Mouse (Mus musculus) embryonic facial prominence, embryonic 13.5 days (tissue): ENCODE data around the gene Btbd35f18. TPM values are rescaled to one million over a fixed set of nuclear protein-coding genes. Genes with fewer than 3 reads are reported as not detected.
"Not testable (repeated sequence)": the region's sequence is repeated elsewhere in the genome, so short reads cannot be mapped to it uniquely, and the experiment has no call there.

Experiments used
- ATAC-seq: fragments of 200-750 bp; cut with Nextera tagmentation; 2 replicates; pipeline ENCODE4 v1.8.0; 2017; ENCODE audit warnings: low read depth; ENCODE audit not compliant: insufficient number of reproducible peaks, insufficient read depth, low FRiP score, low TSS enrichment
- H3K27ac ChIP-seq: fragments of 300-500 bp; sonication (generic); 2 replicates; pipeline ENCODE4 v1.5.1; 2015; ENCODE audit warnings: moderate library complexity, mild to moderate bottlenecking, inconsistent platforms
- H3K27me3 ChIP-seq: fragments of 300-500 bp; sonication (generic); 2 replicates; pipeline ENCODE4 v1.6.1; 2015; ENCODE audit warnings: mild to moderate bottlenecking, inconsistent platforms
- H3K36me3 ChIP-seq: fragments of 300-500 bp; sonication (generic); 2 replicates; pipeline ENCODE4 v1.6.1; 2015; ENCODE audit warnings: mild to moderate bottlenecking, inconsistent platforms
- H3K4me1 ChIP-seq: fragments of 300-500 bp; sonication (generic); 2 replicates; pipeline ENCODE4 v1.6.1; 2015; ENCODE audit warnings: inconsistent platforms
- H3K4me2 ChIP-seq: fragments of 300-500 bp; sonication (generic); 2 replicates; pipeline ENCODE4 v1.6.1; 2015; ENCODE audit warnings: moderate library complexity, mild to moderate bottlenecking, inconsistent platforms
- H3K4me3 ChIP-seq: fragments of 300-500 bp; sonication (generic); 2 replicates; pipeline ENCODE4 v1.5.1; 2015; ENCODE audit warnings: mild to moderate bottlenecking, inconsistent platforms
- H3K9ac ChIP-seq: fragments of 300-500 bp; sonication (generic); 2 replicates; pipeline ENCODE4 v1.6.1; 2015; ENCODE audit warnings: mild to moderate bottlenecking, inconsistent platforms
- H3K9me3 ChIP-seq: fragments of 300-500 bp; sonication (generic); 2 replicates; pipeline ENCODE4 v1.6.1; 2016; ENCODE audit warnings: inconsistent platforms
- WGBS: fragments of 180-500 bp; shearing (Covaris S2); methylation state at CpG from one replicate; pipeline ENCODE4 v1.1.7; 2015; ENCODE audit warnings: mixed read lengths; 5-methylcytosine and 5-hydroxymethylcytosine counted together
- polyA plus RNA-seq: library from polyadenylated mRNA; unstranded; fragments of >200 nt; fragmentation: Nextera tagmentation; extraction: Ambion mirVana; gene quantifications from 2 replicates; pipeline ENCODE4 v1.2.1, GENCODE M21; 2015

The Btbd35f18 gene
- not detected in 2 replicates for polyA plus RNA-seq

- WGBS: no CpG with 5 or more reads among the region's 3 CpGs
- H3K4me2 ChIP-seq: not testable (repeated sequence)
Observed at GRCm38 (mm10) chrX:3699933-3700332, at the start of gene Btbd35f18. Gene Btbd35f18 (plus strand): TSS chrX:3700233.

More at GRCm38 (mm10) chrX:3699933-3700332, at the start of gene Btbd35f18:
- not testable (repeated sequence) for H3K9me3 ChIP-seq, H3K27ac ChIP-seq, H3K27me3 ChIP-seq, H3K4me3 ChIP-seq, H3K36me3 ChIP-seq, H3K9ac ChIP-seq, ATAC-seq, H3K4me1 ChIP-seq

Other genes starting within 250 kb of the Btbd35f18 start
- not detected in 2 replicates for gene Btbd35f10, start 52.7 kb downstream of the Btbd35f18 start, polyA plus RNA-seq